Mouse (Mus musculus): Measurements from ENCODE around the gene Rab26. TPM values are rescaled to one million over a fixed set of nuclear protein-coding genes. Genes with fewer than 3 reads are reported as not detected.

Gene Rab26
- polyA plus RNA-seq, 1 experiment from 2014 or later: 3.0 TPM

GRCm38 (mm10) chr17:24483495-24483894 lies 50.5 kb downstream of the Rab26 start:
- H3K4me3 ChIP-seq: no peak overlapping the region
- H3K27me3 ChIP-seq: peaks cover 9% of the 10 kb centered on the region
- no peak for ATAC-seq (ENCODE audit: insufficient number of reproducible peaks, low FRiP score, low TSS enrichment, low read depth)
- WGBS: 90% methylated on average over 3 of the region's 3 CpGs
- no peak overlapping the region for H3K4me2 ChIP-seq
- H3K27ac ChIP-seq: no peak overlapping the region
- no peaks in the 10 kb centered on the region for H3K36me3 ChIP-seq
- H3K9ac ChIP-seq: no peak overlapping the region
- H3K4me1 ChIP-seq: peaks cover 17% of the 10 kb centered on the region; the same call in 1 of the 2 replicates
- H3K9me3 ChIP-seq: no peaks in the 10 kb centered on the region

- Histone ChIP-seq H3K27me3 (no peaks in the 10 kb centered on the region), H3K4me3 (no peak overlapping the region), H3K36me3 (peaks cover 14% of the 10 kb centered on the region), H3K9me3 (no peaks in the 10 kb centered on the region), H3K4me1 (peaks cover 18% of the 10 kb centered on the region), H3K4me2 (no peak overlapping the region), H3K27ac (no peak overlapping the region), H3K9ac (no peak overlapping the region)
- 96% methylated on average over 20 of the region's 20 CpGs for WGBS
- no peak for ATAC-seq (ENCODE audit: insufficient number of reproducible peaks, low FRiP score, low TSS enrichment, low read depth)
Observed at GRCm38 (mm10) chr17:24481027-24481815, 52.8 kb downstream of the Rab26 start.

- no peak overlapping the region for H3K4me3 ChIP-seq
Observed at GRCm38 (mm10) chr17:24480201-24480826, 53.7 kb downstream of the Rab26 start.

GRCm38 (mm10) chr17:24479431-24479830 lies 54.6 kb downstream of the Rab26 start:
- no peak overlapping the region for H3K9ac ChIP-seq
- H3K27me3 ChIP-seq: no peaks in the 10 kb centered on the region
- no peak overlapping the region for H3K27ac ChIP-seq
- H3K36me3 ChIP-seq: peaks cover 32% of the 10 kb centered on the region
- no peaks in the 10 kb centered on the region for H3K9me3 ChIP-seq
- peak overlapping the region; percentile 87 for H3K4me3 ChIP-seq
- no peak overlapping the region for H3K4me2 ChIP-seq
- H3K4me1 ChIP-seq: peaks cover 12% of the 10 kb centered on the region
- no peak for ATAC-seq (ENCODE audit: insufficient number of reproducible peaks, low FRiP score, low TSS enrichment, low read depth)
- 28% methylated on average over 1 of the region's 1 CpGs for WGBS

More at GRCm38 (mm10) chr17:24480201-24480826, 53.7 kb downstream of the Rab26 start:
- H3K9me3 ChIP-seq: no peaks in the 10 kb centered on the region
- H3K4me1 ChIP-seq: peaks cover 14% of the 10 kb centered on the region
- H3K27ac ChIP-seq: no peak overlapping the region
- H3K4me2 ChIP-seq: no peak overlapping the region
- 46% methylated on average over 3 of the region's 3 CpGs for WGBS
- no peak overlapping the region for H3K9ac ChIP-seq
- no peaks in the 10 kb centered on the region for H3K27me3 ChIP-seq
- peaks cover 23% of the 10 kb centered on the region for H3K36me3 ChIP-seq
- no peak for ATAC-seq (ENCODE audit: insufficient number of reproducible peaks, low FRiP score, low TSS enrichment, low read depth)

GRCm38 (mm10) chr17:24478663-24479380 lies 55.2 kb downstream of the Rab26 start, which contains the start of gene Mlst8:
TSS of gene Mlst8 (minus strand) at chr17:24479078.
- peak within 1 kb of the TSS; percentile 75 for H3K9ac ChIP-seq

GRCm38 (mm10) chr17:24477985-24478600 lies 55.9 kb downstream of the Rab26 start:
- 49% methylated on average over 11 of the region's 11 CpGs for WGBS
- Histone ChIP-seq H3K27ac (peak overlapping the region; percentile 95; the same call in 1 of the 2 replicates), H3K4me2 (peak overlapping the region; percentile 57), H3K9me3 (no peaks in the 10 kb centered on the region), H3K36me3 (peaks cover 42% of the 10 kb centered on the region), H3K27me3 (no peaks in the 10 kb centered on the region), H3K9ac (peak overlapping the region; percentile 75), H3K4me1 (peaks cover 25% of the 10 kb centered on the region), H3K4me3 (peak overlapping the region; percentile 87)
- ATAC-seq (ENCODE audit: insufficient number of reproducible peaks, low FRiP score, low TSS enrichment, low read depth): no peak

More at GRCm38 (mm10) chr17:24478663-24479380, 55.2 kb downstream of the Rab26 start, which contains the start of gene Mlst8:
- WGBS: under 1% methylated on average over 48 of the region's 48 CpGs
- peak; percentile 88 for ATAC-seq (ENCODE audit: insufficient number of reproducible peaks, low FRiP score, low TSS enrichment, low read depth)
- no peaks in the 10 kb centered on the region for H3K9me3 ChIP-seq
- H3K4me1 ChIP-seq: peaks cover 18% of the 10 kb centered on the region
- H3K4me3 ChIP-seq: peak within 1 kb of the TSS; percentile 87
- H3K27me3 ChIP-seq: no peaks in the 10 kb centered on the region
- peaks cover 38% of the 10 kb centered on the region for H3K36me3 ChIP-seq
- H3K27ac ChIP-seq: peak within 1 kb of the TSS; percentile 95
- peak within 1 kb of the TSS; percentile 57 for H3K4me2 ChIP-seq

Other genes with a start within 250 kb of the Rab26 start
- gene Abca17, start 183.1 kb downstream of the Rab26 start, polyA plus RNA-seq (2015; fragmentation: Nextera tagmentation; extraction: Ambion mirVana): 0.26 TPM in 1 of 2 replicates, not detected in the other
- gene Abca3, start 182.3 kb downstream of the Rab26 start, polyA plus RNA-seq (2015; fragmentation: Nextera tagmentation; extraction: Ambion mirVana): 8.0 and 9.3 TPM in 2 replicates
- gene Rnps1, start 119.6 kb downstream of the Rab26 start, polyA plus RNA-seq (2015; fragmentation: Nextera tagmentation; extraction: Ambion mirVana): 244 and 255 TPM in 2 replicates
- gene Eci1, start 107.6 kb downstream of the Rab26 start, polyA plus RNA-seq (2015; fragmentation: Nextera tagmentation; extraction: Ambion mirVana): 68.2 and 69.0 TPM in 2 replicates
- 13.3 and 16.6 TPM in 2 replicates for gene Dnase1l2, start 91.1 kb downstream of the Rab26 start, polyA plus RNA-seq (2015; fragmentation: Nextera tagmentation; extraction: Ambion mirVana)
- gene E4f1, start 63.9 kb downstream of the Rab26 start, polyA plus RNA-seq (2015; fragmentation: Nextera tagmentation; extraction: Ambion mirVana): 36.3 and 37.5 TPM in 2 replicates
- 47.9 and 51.1 TPM in 2 replicates for gene Pgp, start 63.8 kb downstream of the Rab26 start, polyA plus RNA-seq (2015; fragmentation: Nextera tagmentation; extraction: Ambion mirVana)
- gene Bricd5, start 60.3 kb downstream of the Rab26 start, polyA plus RNA-seq (2015; fragmentation: Nextera tagmentation; extraction: Ambion mirVana): not detected in 2 replicates
- gene Mlst8, start 55.1 kb downstream of the Rab26 start, polyA plus RNA-seq (2015; fragmentation: Nextera tagmentation; extraction: Ambion mirVana): 26.2 and 30.5 TPM in 2 replicates
- gene Caskin1, start 45.6 kb downstream of the Rab26 start, polyA plus RNA-seq (2015; fragmentation: Nextera tagmentation; extraction: Ambion mirVana): 2.8 and 3.0 TPM in 2 replicates
- gene Traf7, start 6.3 kb downstream of the Rab26 start, polyA plus RNA-seq (2015; fragmentation: Nextera tagmentation; extraction: Ambion mirVana): 89.8 and 104 TPM in 2 replicates
- gene Pkd1, start 15.6 kb upstream of the Rab26 start, polyA plus RNA-seq (2015; fragmentation: Nextera tagmentation; extraction: Ambion mirVana): 32.1 and 37.9 TPM in 2 replicates
- 49.9 and 54.0 TPM in 2 replicates for gene Tsc2, start 98.4 kb upstream of the Rab26 start, polyA plus RNA-seq (2015; fragmentation: Nextera tagmentation; extraction: Ambion mirVana)
- 20.9 and 21.3 TPM in 2 replicates for gene Nthl1, start 98.5 kb upstream of the Rab26 start, polyA plus RNA-seq (2015; fragmentation: Nextera tagmentation; extraction: Ambion mirVana)
- 56.5 and 57.7 TPM in 2 replicates for gene Slc9a3r2, start 116.1 kb upstream of the Rab26 start, polyA plus RNA-seq (2015; fragmentation: Nextera tagmentation; extraction: Ambion mirVana)
- gene Npw, start 124.2 kb upstream of the Rab26 start, polyA plus RNA-seq (2015; fragmentation: Nextera tagmentation; extraction: Ambion mirVana): not detected in 2 replicates
- 21.4 and 22.1 TPM in 2 replicates for gene Zfp598, start 135.5 kb upstream of the Rab26 start, polyA plus RNA-seq (2015; fragmentation: Nextera tagmentation; extraction: Ambion mirVana)
- 3.0 and 3.2 TPM in 2 replicates for gene Syngr3, start 155.7 kb upstream of the Rab26 start, polyA plus RNA-seq (2015; fragmentation: Nextera tagmentation; extraction: Ambion mirVana)
- 32.8 and 33.8 TPM in 2 replicates for gene Gfer, start 161.9 kb upstream of the Rab26 start, polyA plus RNA-seq (2015; fragmentation: Nextera tagmentation; extraction: Ambion mirVana)
- gene Noxo1, start 162.0 kb upstream of the Rab26 start, polyA plus RNA-seq (2015; fragmentation: Nextera tagmentation; extraction: Ambion mirVana): 1.8 and 2.9 TPM in 2 replicates
- 57.3 and 59.0 TPM in 2 replicates for gene Tbl3, start 173.4 kb upstream of the Rab26 start, polyA plus RNA-seq (2015; fragmentation: Nextera tagmentation; extraction: Ambion mirVana)
- 0.29 TPM in 1 of 2 replicates, not detected in the other for gene Rnf151, start 183.9 kb upstream of the Rab26 start, polyA plus RNA-seq (2015; fragmentation: Nextera tagmentation; extraction: Ambion mirVana)
- 1,428 and 1,497 TPM in 2 replicates for gene Rps2, start 183.9 kb upstream of the Rab26 start, polyA plus RNA-seq (2015; fragmentation: Nextera tagmentation; extraction: Ambion mirVana)
- gene Ndufb10, start 190.3 kb upstream of the Rab26 start, polyA plus RNA-seq (2015; fragmentation: Nextera tagmentation; extraction: Ambion mirVana): 208 and 226 TPM in 2 replicates
- gene Rpl3l, start 193.6 kb upstream of the Rab26 start, polyA plus RNA-seq (2015; fragmentation: Nextera tagmentation; extraction: Ambion mirVana): 0.30 TPM in 1 of 2 replicates, not detected in the other
- gene Msrb1, start 202.4 kb upstream of the Rab26 start, polyA plus RNA-seq (2015; fragmentation: Nextera tagmentation; extraction: Ambion mirVana): 25.9 and 26.8 TPM in 2 replicates
- gene Hs3st6, start 218.8 kb upstream of the Rab26 start, polyA plus RNA-seq (2015; fragmentation: Nextera tagmentation; extraction: Ambion mirVana): 5.2 and 5.7 TPM in 2 replicates

Measured in limb, embryonic 15.5 days (tissue).